19 mouse cellular contexts compared by ENCODE assay signal in the genomic region with DNA sequence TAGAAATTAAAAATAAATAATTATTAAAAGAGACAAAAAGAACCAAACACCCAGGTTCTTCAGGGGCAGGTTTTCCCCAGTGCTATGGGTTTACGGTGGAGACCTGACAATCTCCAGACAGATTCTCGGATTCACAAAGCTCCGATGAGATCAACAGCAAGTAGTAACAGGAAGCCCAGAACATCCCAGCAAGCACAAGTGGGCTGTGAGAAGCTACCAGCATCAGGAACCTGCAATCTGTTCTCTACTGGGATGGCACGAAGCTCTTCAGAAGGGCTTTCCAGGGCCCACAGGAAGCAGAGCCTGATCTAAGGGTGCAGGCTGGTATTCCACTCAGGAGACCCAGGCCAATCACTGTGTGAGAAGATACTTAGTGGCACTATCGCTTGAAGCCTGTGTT.
"Had no signal": no experiment of that assay in that cellular context is flagged by ENCODE, and none has a peak within 500 bp of the region (broad histone marks: within the 10 kb centered on the region; RNA-seq: fewer than 3 reads in every experiment).

No protein-coding gene starts in this region.

- H3K27ac ChIP-seq: midbrain, embryonic 10.5 days; midbrain, embryonic 12.5 days; neural tube, embryonic 13.5 days; neural tube, embryonic 15.5 days had no signal

- H3K4me3 ChIP-seq: midbrain, embryonic 10.5 days; midbrain, embryonic 12.5 days; myocyte; neural tube, embryonic 13.5 days; neural tube, embryonic 15.5 days had no signal

- ATAC-seq: midbrain, embryonic 16.5 days had no signal

- DNase-seq: lung, adult 18-20 months; lung, embryonic 14.5 days; lung, postnatal 10 days; lung, postnatal 4 days; midbrain, embryonic 14.5 days; retina, postnatal 1 day; right cerebral cortex, adult 18-20 months; right cerebral cortex, postnatal 25 days; right cerebral cortex, postnatal 4 days; spleen, adult 18-20 months; thymus, adult 18-20 months; thymus, postnatal 14 days; thymus, postnatal 36 days had no signal
